Mouse (Mus musculus): ENCODE data around the gene Slc4a2. TPM values are rescaled to one million over a fixed set of nuclear protein-coding genes. Genes with fewer than 3 reads are reported as not detected.
A peak's percentile ranks its signal among the peaks of the same experiment; 100 is the strongest.

Gene Slc4a2
- polyA plus RNA-seq, 1 experiment from 2014 or later: 45.1 TPM

GRCm38 (mm10) chr5:24420381-24420780 is 3.3 kb upstream of the Slc4a2 start:
- no peak overlapping the region for H3K27ac ChIP-seq (ENCODE audit: low read length)
- peaks cover 9% of the 10 kb centered on the region for H3K4me1 ChIP-seq (replicated peaks; ENCODE audit: control insufficient read depth, insufficient read depth, low read length)
- 85% methylated on average over 9 of the region's 9 CpGs for WGBS
- no peak for ATAC-seq (ENCODE audit: low read depth)
- no peak overlapping the region for H3K9ac ChIP-seq (ENCODE audit: low read length)
- H3K4me2 ChIP-seq (ENCODE audit: low read depth, low read length): no peak overlapping the region
- H3K36me3 ChIP-seq (ENCODE audit: control insufficient read depth, insufficient read depth, low read length): peaks cover 4% of the 10 kb centered on the region; the same call in 1 of the 2 replicates
- H3K27me3 ChIP-seq (ENCODE audit: control insufficient read depth, insufficient read depth, low read depth, low read length): no peaks in the 10 kb centered on the region
- no peaks in the 10 kb centered on the region for H3K9me3 ChIP-seq (ENCODE audit: control insufficient read depth, low read length)
- H3K4me3 ChIP-seq (ENCODE audit: low read length): no peak overlapping the region

GRCm38 (mm10) chr5:24424004-24424781 is 556 bp downstream of the Slc4a2 start:
- ATAC-seq (ENCODE audit: low read depth): no peak; the same call in 1 of the 2 replicates
- H3K4me2 ChIP-seq (ENCODE audit: low read depth, low read length): peak overlapping the region; percentile 84
- H3K36me3 ChIP-seq (ENCODE audit: control insufficient read depth, insufficient read depth, low read length): peaks cover 4% of the 10 kb centered on the region; the same call in 1 of the 2 replicates
- H3K27ac ChIP-seq (ENCODE audit: low read length): peak overlapping the region; percentile 98
- H3K9ac ChIP-seq (ENCODE audit: low read length): peak overlapping the region; percentile 72
- no peaks in the 10 kb centered on the region for H3K9me3 ChIP-seq (ENCODE audit: control insufficient read depth, low read length)
- H3K27me3 ChIP-seq (ENCODE audit: control insufficient read depth, insufficient read depth, low read depth, low read length): no peaks in the 10 kb centered on the region
- peaks cover 30% of the 10 kb centered on the region for H3K4me1 ChIP-seq (replicated peaks; ENCODE audit: control insufficient read depth, insufficient read depth, low read length)
- WGBS: 8% methylated on average over 21 of the region's 21 CpGs
- H3K4me3 ChIP-seq (ENCODE audit: low read length): peak overlapping the region; percentile 59

GRCm38 (mm10) chr5:24424861-24425411 is 1.3 kb downstream of the Slc4a2 start:
- 1% methylated on average over 49 of the region's 60 CpGs for WGBS
- Histone ChIP-seq H3K4me3 (ENCODE audit: low read length) (peak overlapping the region; percentile 59), H3K27ac (ENCODE audit: low read length) (peak overlapping the region; percentile 98), H3K27me3 (ENCODE audit: control insufficient read depth, insufficient read depth, low read depth, low read length) (no peaks in the 10 kb centered on the region), H3K9ac (ENCODE audit: low read length) (peak overlapping the region; percentile 72), H3K4me1 (replicated peaks; ENCODE audit: control insufficient read depth, insufficient read depth, low read length) (peaks cover 30% of the 10 kb centered on the region), H3K4me2 (ENCODE audit: low read depth, low read length) (peak overlapping the region; percentile 84), H3K36me3 (ENCODE audit: control insufficient read depth, insufficient read depth, low read length) (peaks cover 8% of the 10 kb centered on the region), H3K9me3 (ENCODE audit: control insufficient read depth, low read length) (no peaks in the 10 kb centered on the region)
- peak; percentile 57 for ATAC-seq (ENCODE audit: low read depth)

GRCm38 (mm10) chr5:24425421-24426036 is 1.9 kb downstream of the Slc4a2 start:
- no peaks in the 10 kb centered on the region for H3K27me3 ChIP-seq (ENCODE audit: control insufficient read depth, insufficient read depth, low read depth, low read length)
- peak; percentile 11; the same call in 1 of the 2 replicates for ATAC-seq (ENCODE audit: low read depth)
- peak overlapping the region; percentile 72 for H3K9ac ChIP-seq (ENCODE audit: low read length)
- H3K4me1 ChIP-seq (replicated peaks; ENCODE audit: control insufficient read depth, insufficient read depth, low read length): peaks cover 30% of the 10 kb centered on the region
- peak overlapping the region; percentile 40 for H3K27ac ChIP-seq (ENCODE audit: low read length)
- H3K9me3 ChIP-seq (ENCODE audit: control insufficient read depth, low read length): no peaks in the 10 kb centered on the region
- H3K4me2 ChIP-seq (ENCODE audit: low read depth, low read length): peak overlapping the region; percentile 84
- peaks cover 11% of the 10 kb centered on the region for H3K36me3 ChIP-seq (ENCODE audit: control insufficient read depth, insufficient read depth, low read length)
- under 1% methylated on average over 27 of the region's 30 CpGs for WGBS
- peak overlapping the region; percentile 59 for H3K4me3 ChIP-seq (ENCODE audit: low read length)

- H3K4me1 ChIP-seq (replicated peaks; ENCODE audit: control insufficient read depth, insufficient read depth, low read length): peaks cover 30% of the 10 kb centered on the region
- H3K4me2 ChIP-seq (ENCODE audit: low read depth, low read length): peak overlapping the region; percentile 84
- WGBS: 2% methylated on average over 10 of the region's 10 CpGs
- H3K4me3 ChIP-seq (ENCODE audit: low read length): peak overlapping the region; percentile 59
- ATAC-seq (ENCODE audit: low read depth): no peak
- peaks cover 12% of the 10 kb centered on the region for H3K36me3 ChIP-seq (ENCODE audit: control insufficient read depth, insufficient read depth, low read length)
- H3K9me3 ChIP-seq (ENCODE audit: control insufficient read depth, low read length): no peaks in the 10 kb centered on the region
- H3K27ac ChIP-seq (ENCODE audit: low read length): peak overlapping the region; percentile 40; the same call in 1 of the 2 replicates
- H3K9ac ChIP-seq (ENCODE audit: low read length): peak overlapping the region; percentile 72
- no peaks in the 10 kb centered on the region for H3K27me3 ChIP-seq (ENCODE audit: control insufficient read depth, insufficient read depth, low read depth, low read length)
Observed at GRCm38 (mm10) chr5:24426037-24426432, 2.4 kb downstream of the Slc4a2 start.

DNA sequence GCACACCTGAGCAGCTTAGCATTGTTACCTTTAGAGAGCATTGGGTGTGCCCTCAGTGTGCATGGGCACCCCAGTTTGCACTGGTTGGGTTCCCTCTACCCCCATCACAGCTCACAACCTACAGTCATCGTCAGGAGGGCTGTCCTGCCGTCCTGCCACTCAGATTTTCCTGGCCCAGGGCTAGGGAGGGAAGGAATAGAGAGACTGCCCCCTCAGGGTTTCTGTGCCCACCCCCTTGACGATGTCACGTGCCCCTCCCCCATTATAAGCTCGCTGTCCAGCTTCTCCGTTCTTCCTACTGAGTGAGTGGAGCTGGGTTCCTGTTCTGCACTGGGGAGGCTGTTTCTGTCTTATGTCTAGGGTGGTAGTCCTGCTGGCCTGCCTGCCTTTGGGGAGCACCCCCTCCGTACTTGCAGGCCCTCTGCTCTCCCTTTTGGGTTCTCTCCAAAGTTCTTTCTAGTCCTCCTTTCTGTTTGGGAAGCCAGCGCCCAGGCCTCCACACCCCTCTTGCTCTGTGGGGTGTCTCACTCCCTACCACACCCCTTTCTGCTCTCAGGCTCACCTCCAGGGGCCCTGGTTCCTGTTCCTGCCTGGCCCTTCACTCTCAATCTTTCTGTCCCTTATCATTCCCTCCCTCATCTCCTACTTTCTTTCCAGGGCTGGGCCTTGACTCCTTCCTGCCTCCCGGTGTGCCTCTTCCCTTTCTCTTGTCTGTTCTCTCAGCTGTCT is 3.1 kb downstream of the Slc4a2 start:
- Histone ChIP-seq H3K27me3 (ENCODE audit: control insufficient read depth, insufficient read depth, low read depth, low read length) (no peaks in the 10 kb centered on the region), H3K4me3 (ENCODE audit: low read length) (peak overlapping the region; percentile 59), H3K9ac (ENCODE audit: low read length) (peak overlapping the region; percentile 72), H3K4me2 (ENCODE audit: low read depth, low read length) (peak overlapping the region; percentile 84), H3K9me3 (ENCODE audit: control insufficient read depth, low read length) (no peaks in the 10 kb centered on the region), H3K4me1 (replicated peaks; ENCODE audit: control insufficient read depth, insufficient read depth, low read length) (peaks cover 30% of the 10 kb centered on the region), H3K36me3 (ENCODE audit: control insufficient read depth, insufficient read depth, low read length) (peaks cover 19% of the 10 kb centered on the region), H3K27ac (ENCODE audit: low read length) (peak overlapping the region; percentile 58)
- ATAC-seq (ENCODE audit: low read depth): no peak
- WGBS: 13% methylated on average over 9 of the region's 9 CpGs

GRCm38 (mm10) chr5:24427285-24427633 is 3.6 kb downstream of the Slc4a2 start:
- 33% methylated on average over 12 of the region's 12 CpGs for WGBS
- Histone ChIP-seq H3K27ac (ENCODE audit: low read length) (peak overlapping the region; percentile 58), H3K4me2 (ENCODE audit: low read depth, low read length) (peak overlapping the region; percentile 84), H3K4me3 (ENCODE audit: low read length) (peak overlapping the region; percentile 17; the same call in 1 of the 2 replicates), H3K36me3 (ENCODE audit: control insufficient read depth, insufficient read depth, low read length) (peaks cover 24% of the 10 kb centered on the region), H3K27me3 (ENCODE audit: control insufficient read depth, insufficient read depth, low read depth, low read length) (no peaks in the 10 kb centered on the region), H3K9me3 (ENCODE audit: control insufficient read depth, low read length) (no peaks in the 10 kb centered on the region), H3K9ac (ENCODE audit: low read length) (peak overlapping the region; percentile 43), H3K4me1 (replicated peaks; ENCODE audit: control insufficient read depth, insufficient read depth, low read length) (peaks cover 30% of the 10 kb centered on the region)
- ATAC-seq (ENCODE audit: low read depth): no peak

DNA sequence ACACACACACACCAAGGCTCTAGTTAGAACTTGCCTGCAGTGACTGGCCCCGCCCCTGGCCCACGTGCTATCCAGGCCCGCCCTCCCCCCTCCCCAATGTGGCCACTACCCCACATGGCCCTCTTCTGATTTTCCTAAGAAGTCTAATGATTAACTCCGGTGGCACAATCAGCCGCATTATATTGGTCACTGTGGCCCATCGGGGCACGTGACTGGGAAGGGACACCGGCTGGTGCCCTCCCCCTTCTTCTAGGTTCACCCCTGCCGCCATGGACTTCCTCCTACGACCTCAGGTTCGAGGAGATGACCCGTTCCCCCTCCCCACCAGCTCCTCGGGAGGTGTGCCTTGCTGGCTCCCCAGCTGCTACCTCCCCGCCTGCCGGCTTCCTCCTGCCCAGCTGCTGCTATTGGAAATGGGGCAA is 4.4 kb downstream of the Slc4a2 start:
- WGBS: 16% methylated on average over 15 of the region's 15 CpGs
- H3K4me2 ChIP-seq (ENCODE audit: low read depth, low read length): peak overlapping the region; percentile 84
- H3K4me1 ChIP-seq (replicated peaks; ENCODE audit: control insufficient read depth, insufficient read depth, low read length): peaks cover 25% of the 10 kb centered on the region
- H3K9me3 ChIP-seq (ENCODE audit: control insufficient read depth, low read length): no peaks in the 10 kb centered on the region
- 0 out of 2 replicates have a peak, but pooled peaks have one; percentile 0 for ATAC-seq (ENCODE audit: low read depth)
- no peaks in the 10 kb centered on the region for H3K27me3 ChIP-seq (ENCODE audit: control insufficient read depth, insufficient read depth, low read depth, low read length)
- peak overlapping the region; percentile 32 for H3K4me3 ChIP-seq (ENCODE audit: low read length)
- peak overlapping the region; percentile 34; the same call in 1 of the 2 replicates for H3K9ac ChIP-seq (ENCODE audit: low read length)
- H3K36me3 ChIP-seq (ENCODE audit: control insufficient read depth, insufficient read depth, low read length): peaks cover 31% of the 10 kb centered on the region
- peak overlapping the region; percentile 50; the same call in 1 of the 2 replicates for H3K27ac ChIP-seq (ENCODE audit: low read length)
